Mouse (Mus musculus) right cerebral cortex, postnatal 4 days (tissue): Measurements from ENCODE around the gene Ceacam16.

ENCODE experiments used
- DNase-seq: peaks from one replicate; pipeline ENCODE4 v3.0.0-alpha.2; 2022

The Ceacam16 gene

GRCm38 (mm10) chr7:19861199-19861598 lies at the start of gene Ceacam16:
Gene Ceacam16 (minus strand): TSS chr7:19861299.
- no peak for DNase-seq

GRCm38 (mm10) chr7:19910421-19911291 lies 49.6 kb upstream of the Ceacam16 start:
- DNase-seq: peak; percentile 79

- peak; percentile 58 for DNase-seq
Observed at GRCm38 (mm10) chr7:19889881-19890280, 28.8 kb upstream of the Ceacam16 start.

- DNase-seq: no peak
Observed at GRCm38 (mm10) chr7:19887849-19888248, 26.8 kb upstream of the Ceacam16 start, which contains the start of gene Ceacam19. Gene Ceacam19 (minus strand): TSS chr7:19887965.

GRCm38 (mm10) chr7:19880754-19881153 lies 19.7 kb upstream of the Ceacam16 start:
- DNase-seq: no peak

- no peak for DNase-seq
Observed at GRCm38 (mm10) chr7:19876781-19877425, 15.8 kb upstream of the Ceacam16 start.

- peak; percentile 33 for DNase-seq
Observed at GRCm38 (mm10) chr7:19875948-19876682, 15.0 kb upstream of the Ceacam16 start.

- no peak for DNase-seq
Observed at GRCm38 (mm10) chr7:19871943-19872601, 11.0 kb upstream of the Ceacam16 start.

GRCm38 (mm10) chr7:19871137-19871621 lies 10.1 kb upstream of the Ceacam16 start:
- DNase-seq: no peak

- DNase-seq: no peak
Observed at GRCm38 (mm10) chr7:19867751-19868399, 6.8 kb upstream of the Ceacam16 start.

- DNase-seq: no peak
Observed at GRCm38 (mm10) chr7:19866490-19866889, 5.4 kb upstream of the Ceacam16 start.

- DNase-seq: no peak
Observed at GRCm38 (mm10) chr7:19865246-19866036, 4.3 kb upstream of the Ceacam16 start.

GRCm38 (mm10) chr7:19864241-19864640 lies 3.1 kb upstream of the Ceacam16 start:
- DNase-seq: no peak

- DNase-seq: no peak
Observed at GRCm38 (mm10) chr7:19859740-19860139, 1.4 kb downstream of the Ceacam16 start.

- no peak for DNase-seq
Observed at GRCm38 (mm10) chr7:19856283-19856682, 4.8 kb downstream of the Ceacam16 start.

- no peak for DNase-seq
Observed at GRCm38 (mm10) chr7:19855663-19856062, 5.4 kb downstream of the Ceacam16 start.

GRCm38 (mm10) chr7:19853526-19853925 lies 7.6 kb downstream of the Ceacam16 start:
- DNase-seq: no peak

- peak; percentile 67 for DNase-seq
Observed at GRCm38 (mm10) chr7:19851858-19852570, 9.1 kb downstream of the Ceacam16 start, which contains the start of gene Gm19345. Gene Gm19345 (plus strand): TSS chr7:19852003.

GRCm38 (mm10) chr7:19844521-19845171 lies 16.5 kb downstream of the Ceacam16 start:
- no peak for DNase-seq

GRCm38 (mm10) chr7:19843561-19843960 lies 17.5 kb downstream of the Ceacam16 start:
- DNase-seq: peak; percentile 56
